14 mouse cellular contexts compared by ENCODE assay signal in the genomic region with DNA sequence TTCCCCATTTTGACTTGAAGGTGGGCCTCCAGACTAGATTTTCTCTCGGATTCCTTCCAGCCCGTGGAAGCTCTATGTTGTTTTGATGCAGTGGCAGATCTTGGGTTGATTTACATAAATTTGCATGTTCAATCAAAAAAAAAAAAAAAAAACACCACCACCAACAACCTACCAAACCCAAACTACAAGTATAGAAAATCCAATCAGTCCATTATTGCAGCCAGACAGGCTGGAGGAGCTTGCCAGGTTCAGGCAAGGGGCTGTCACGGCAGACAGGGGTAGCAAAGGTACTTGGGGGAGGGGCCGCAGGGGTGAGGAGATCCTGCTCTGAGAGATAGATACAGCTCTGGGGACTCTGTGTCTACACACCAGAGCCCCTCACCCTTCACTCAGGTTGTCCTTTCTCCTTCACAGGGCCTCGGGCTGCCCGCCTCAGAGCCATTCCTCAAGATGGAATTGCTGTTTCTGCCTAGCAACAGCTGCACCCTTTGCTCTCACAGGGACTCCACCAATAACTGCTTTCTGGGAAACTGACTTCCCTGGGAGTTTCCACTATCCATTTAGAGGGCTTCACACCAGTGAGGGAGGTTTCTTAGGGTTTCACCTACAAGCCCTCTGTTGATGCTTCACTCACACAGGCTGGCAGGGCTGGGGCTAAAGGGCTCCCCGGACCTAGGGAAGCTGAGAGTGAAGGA. TPM values are rescaled to one million over a fixed set of nuclear protein-coding genes. Genes with fewer than 3 reads are reported as not detected.
A peak's percentile ranks its signal among the peaks of the same experiment; 100 is the strongest.
DNase-seq lines count a peak whose midpoint lies in the region; ATAC-seq lines count a peak whose summit lies in the region.
"Had no signal": no experiment of that assay in that cellular context is flagged by ENCODE, and none has a peak within 500 bp of the region (broad histone marks: within the 10 kb centered on the region; RNA-seq: fewer than 3 reads in every experiment).

No protein-coding gene starts in this region.

- H3K9me3 ChIP-seq in kidney, embryonic 15.5 days (replicated peaks): no peaks in the 10 kb centered on the region
- no peaks in the 10 kb centered on the region for H3K9me3 ChIP-seq in embryonic facial prominence, embryonic 10.5 days
- H3K9me3 ChIP-seq in forebrain, embryonic 14.5 days (replicated peaks; ENCODE audit: control insufficient read depth, low read length): no peaks in the 10 kb centered on the region
- H3K9me3 ChIP-seq in limb, embryonic 15.5 days: no peaks in the 10 kb centered on the region
- H3K9me3 ChIP-seq: liver, embryonic 12.5 days had no signal

- H3K9ac ChIP-seq in kidney, embryonic 15.5 days: peak overlapping the region; percentile 15; the same call in 1 of the 2 replicates
- H3K9ac ChIP-seq in forebrain, embryonic 14.5 days (ENCODE audit: low read length): 0 out of 2 replicates have a peak overlapping the region, but pooled peaks have one; percentile 29
- H3K9ac ChIP-seq in limb, embryonic 15.5 days: 0 out of 2 replicates have a peak overlapping the region, but pooled peaks have one; percentile 1
- H3K9ac ChIP-seq: liver, embryonic 12.5 days had no signal

- no peak overlapping the region for H3K4me2 ChIP-seq in kidney, embryonic 15.5 days
- no peak overlapping the region for H3K4me2 ChIP-seq in forebrain, embryonic 14.5 days (ENCODE audit: low read length)
- peak overlapping the region; percentile 72; the same call in 1 of the 2 replicates for H3K4me2 ChIP-seq in limb, embryonic 15.5 days
- H3K4me2 ChIP-seq: liver, embryonic 12.5 days had no signal

- no peak for DNase-seq in kidney, postnatal 14 days
- DNase-seq in embryonic facial prominence, embryonic 10.5 days (ENCODE audit: low spot score): no peak
- no peak for DNase-seq in forebrain, embryonic 14.5 days (ENCODE audit: low spot score)
- DNase-seq in B cell, adult 2 months: no peak
- no peak for DNase-seq in urinary bladder, postnatal 25 days (ENCODE audit: low spot score)
- DNase-seq: adrenal gland, adult 8-10 months; cerebellum, adult 9-11 months; kidney, postnatal 25 days; thymus, postnatal 14 days had no signal

- no peak for ATAC-seq in kidney, embryonic 15.5 days (replicated peaks; ENCODE audit: low FRiP score)
- ATAC-seq in forebrain, embryonic 14.5 days: no peak
- ATAC-seq in limb, embryonic 15.5 days (ENCODE audit: insufficient number of reproducible peaks, low FRiP score, low TSS enrichment, low read depth): no peak
- ATAC-seq: inflammation-experienced regulatory T-cells, adult 6 months; liver, embryonic 12.5 days; lung, postnatal 0 days had no signal

- H3K4me1 ChIP-seq in kidney, embryonic 15.5 days: peaks cover 65% of the 10 kb centered on the region
- peaks cover 57% of the 10 kb centered on the region for H3K4me1 ChIP-seq in embryonic facial prominence, embryonic 10.5 days
- peaks cover 22% of the 10 kb centered on the region for H3K4me1 ChIP-seq in forebrain, embryonic 14.5 days (ENCODE audit: control insufficient read depth, insufficient read depth, low read length)
- peaks cover 55% of the 10 kb centered on the region for H3K4me1 ChIP-seq in limb, embryonic 15.5 days

- H3K27ac ChIP-seq in kidney, embryonic 15.5 days: no peak overlapping the region
- no peak overlapping the region for H3K27ac ChIP-seq in embryonic facial prominence, embryonic 10.5 days (replicated peaks)
- no peak overlapping the region for H3K27ac ChIP-seq in forebrain, embryonic 14.5 days (ENCODE audit: low read depth, low read length)
- H3K27ac ChIP-seq in limb, embryonic 15.5 days: peak overlapping the region; percentile 68
- H3K27ac ChIP-seq: liver, embryonic 12.5 days had no signal

- H3K27me3 ChIP-seq in kidney, embryonic 15.5 days: no peaks in the 10 kb centered on the region
- no peaks in the 10 kb centered on the region for H3K27me3 ChIP-seq in embryonic facial prominence, embryonic 10.5 days (replicated peaks; ENCODE audit: low read depth, poor library complexity, severe bottlenecking)
- H3K27me3 ChIP-seq in forebrain, embryonic 14.5 days (replicated peaks; ENCODE audit: control insufficient read depth, insufficient read depth, low read length): no peaks in the 10 kb centered on the region
- H3K27me3 ChIP-seq in limb, embryonic 15.5 days: no peaks in the 10 kb centered on the region

- no peak overlapping the region for H3K4me3 ChIP-seq in kidney, embryonic 15.5 days (replicated peaks)
- H3K4me3 ChIP-seq in embryonic facial prominence, embryonic 10.5 days: peak overlapping the region; percentile 83; the same call in 1 of the 2 replicates
- no peak overlapping the region for H3K4me3 ChIP-seq in forebrain, embryonic 14.5 days (ENCODE audit: low read depth, low read length)
- peak overlapping the region; percentile 15; the same call in 1 of the 2 replicates for H3K4me3 ChIP-seq in limb, embryonic 15.5 days
- H3K4me3 ChIP-seq: liver, embryonic 12.5 days had no signal

- WGBS in kidney, embryonic 15.5 days: 82% methylated on average over 7 of the region's 7 CpGs
- WGBS in embryonic facial prominence, embryonic 10.5 days: 89% methylated on average over 7 of the region's 7 CpGs
- 61% methylated on average over 7 of the region's 7 CpGs for WGBS in forebrain, embryonic 14.5 days
- WGBS in limb, embryonic 15.5 days: 67% methylated on average over 7 of the region's 7 CpGs

- H3K36me3 ChIP-seq in kidney, embryonic 15.5 days: peaks cover 14% of the 10 kb centered on the region; the same call in 1 of the 2 replicates
- peaks cover 61% of the 10 kb centered on the region for H3K36me3 ChIP-seq in embryonic facial prominence, embryonic 10.5 days (replicated peaks)
- 0 out of 2 replicates have a peak, but pooled peaks cover 3% of the 10 kb centered on the region for H3K36me3 ChIP-seq in forebrain, embryonic 14.5 days (ENCODE audit: control insufficient read depth, insufficient read depth, low read length)
- H3K36me3 ChIP-seq in limb, embryonic 15.5 days: peaks cover 22% of the 10 kb centered on the region
- H3K36me3 ChIP-seq: liver, embryonic 12.5 days had no signal

RNA-seq across cellular contexts. Expression of gene Nckap5l, which starts 2.8 kb away (rescaled TPM):
- 9.5 and 11.1 TPM in 2 replicates for polyA plus RNA-seq in kidney, embryonic 15.5 days (2015; fragmentation: Nextera tagmentation; extraction: Ambion mirVana)
- polyA plus RNA-seq in embryonic facial prominence, embryonic 10.5 days (2016; fragmentation: Nextera tagmentation; extraction: Ambion mirVana): 14.1 and 15.1 TPM in 2 replicates
- 9.1 and 12.4 TPM in 2 replicates for polyA plus RNA-seq in forebrain, embryonic 14.5 days (2014; fragmentation: Nextera tagmentation; extraction: Ambion mirVana)
- polyA plus RNA-seq in limb, embryonic 15.5 days (2015; fragmentation: Nextera tagmentation; extraction: Ambion mirVana): 10.5 and 12.3 TPM in 2 replicates

RNA-seq across cellular contexts. Expression of gene Bcdin3d, which starts 19.8 kb away (rescaled TPM):
- polyA plus RNA-seq in kidney, embryonic 15.5 days (2015; fragmentation: Nextera tagmentation; extraction: Ambion mirVana): 15.6 and 17.3 TPM in 2 replicates
- polyA plus RNA-seq in embryonic facial prominence, embryonic 10.5 days (2016; fragmentation: Nextera tagmentation; extraction: Ambion mirVana): 16.0 and 16.7 TPM in 2 replicates
- 22.4 and 25.4 TPM in 2 replicates for polyA plus RNA-seq in forebrain, embryonic 14.5 days (2014; fragmentation: Nextera tagmentation; extraction: Ambion mirVana)
- 12.7 and 15.1 TPM in 2 replicates for polyA plus RNA-seq in limb, embryonic 15.5 days (2015; fragmentation: Nextera tagmentation; extraction: Ambion mirVana)

Comparison
In these comparisons a context has a peak if more than half of its experiments do, and no peak if none do; other contexts are left out.
1. H3K4me3 ChIP-seq: peak in embryonic facial prominence, embryonic 10.5 days (single experiment) and limb, embryonic 15.5 days (single experiment); none in kidney, embryonic 15.5 days (single experiment) and forebrain, embryonic 14.5 days (single experiment).
2. Peak in every context shown above with its lines, with median percentiles within 50 percentile points of each other: H3K9ac ChIP-seq.